Mouse (Mus musculus) thymus, postnatal 0 days (tissue): ENCODE data around the gene Ptx4. TPM values are rescaled to one million over a fixed set of nuclear protein-coding genes. Genes with fewer than 3 reads are reported as not detected.

Experiments used
- polyA plus RNA-seq: library from polyadenylated mRNA; unstranded; fragments of >200 nt; fragmentation: Nextera tagmentation; extraction: Ambion mirVana; gene quantifications from 2 replicates; pipeline ENCODE4 v1.2.1, GENCODE M21; 2015

The Ptx4 gene
- polyA plus RNA-seq, 1 experiment from 2014 or later = not detected

Other genes with a start within 250 kb of the Ptx4 start
- 109 and 112 TPM in 2 replicates for gene Nubp2, start 234.4 kb upstream of the Ptx4 start, polyA plus RNA-seq
- 89.2 and 97.8 TPM in 2 replicates for gene Spsb3, start 234.1 kb upstream of the Ptx4 start, polyA plus RNA-seq
- 19.9 and 24.9 TPM in 2 replicates for gene Eme2, start 225.7 kb upstream of the Ptx4 start, polyA plus RNA-seq
- 128 and 136 TPM in 2 replicates for gene Mrps34, start 225.6 kb upstream of the Ptx4 start, polyA plus RNA-seq
- 47.7 and 57.2 TPM in 2 replicates for gene Nme3, start 224.3 kb upstream of the Ptx4 start, polyA plus RNA-seq
- gene Mapk8ip3, start 183.8 kb upstream of the Ptx4 start, polyA plus RNA-seq = 15.3 and 18.3 TPM in 2 replicates
- 54.0 and 55.2 TPM in 2 replicates for gene Jpt2, start 160.1 kb upstream of the Ptx4 start, polyA plus RNA-seq
- 4.7 and 5.4 TPM in 2 replicates for gene Cramp1l, start 105.0 kb upstream of the Ptx4 start, polyA plus RNA-seq
- 10.6 and 11.7 TPM in 2 replicates for gene Ift140, start 104.7 kb upstream of the Ptx4 start, polyA plus RNA-seq
- 5.5 and 6.0 TPM in 2 replicates for gene Tmem204, start 37.2 kb upstream of the Ptx4 start, polyA plus RNA-seq
- 19.2 and 19.8 TPM in 2 replicates for gene Telo2, start 4.8 kb upstream of the Ptx4 start, polyA plus RNA-seq
- gene Clcn7, start 12.6 kb downstream of the Ptx4 start, polyA plus RNA-seq = 12.7 and 15.0 TPM in 2 replicates
- 0.07 and 0.10 TPM in 2 replicates for gene Ccdc154, start 41.7 kb downstream of the Ptx4 start, polyA plus RNA-seq
- gene Gm38655, start 54.7 kb downstream of the Ptx4 start, polyA plus RNA-seq = 0.19 TPM in 1 of 2 replicates, not detected in the other
- 34.4 and 34.5 TPM in 2 replicates for gene BC003965, start 63.8 kb downstream of the Ptx4 start, polyA plus RNA-seq
- 12.4 and 13.9 TPM in 2 replicates for gene Unkl, start 67.6 kb downstream of the Ptx4 start, polyA plus RNA-seq
- gene Gnptg, start 119.4 kb downstream of the Ptx4 start, polyA plus RNA-seq = 60.4 and 61.6 TPM in 2 replicates
- gene Tsr3, start 119.4 kb downstream of the Ptx4 start, polyA plus RNA-seq = 73.5 and 74.0 TPM in 2 replicates
- 28.9 and 32.5 TPM in 2 replicates for gene Baiap3, start 135.6 kb downstream of the Ptx4 start, polyA plus RNA-seq
- gene Ube2i, start 153.9 kb downstream of the Ptx4 start, polyA plus RNA-seq = 772 and 787 TPM in 2 replicates
- 1.2 and 2.1 TPM in 2 replicates for gene Prss34, start 177.6 kb downstream of the Ptx4 start, polyA plus RNA-seq
- 0.30 TPM in 1 of 2 replicates, not detected in the other for gene Prss28, start 187.9 kb downstream of the Ptx4 start, polyA plus RNA-seq
- 1.6 and 1.9 TPM in 2 replicates for gene Prss29, start 197.9 kb downstream of the Ptx4 start, polyA plus RNA-seq
- gene Tpsab1, start 224.8 kb downstream of the Ptx4 start, polyA plus RNA-seq = 0.30 and 0.40 TPM in 2 replicates
- 8.0 and 9.1 TPM in 2 replicates for gene Tpsb2, start 245.5 kb downstream of the Ptx4 start, polyA plus RNA-seq
- gene Tpsg1, start 248.5 kb downstream of the Ptx4 start, polyA plus RNA-seq = 0.36 and 0.52 TPM in 2 replicates